Mouse (Mus musculus) MEL (cell line): ENCODE measurements at regions not wholly inside any gene's neighbourhood (a gene's known extent, or its start where the extent isn't known, plus 50 kb on each side); places are given as distances from the start of the nearest gene placed in this dataset.

Experiments
- DNase-seq: peaks from one replicate; pipeline ENCODE4 v3.0.0; 2011; ENCODE audit warnings: low read depth, low spot score
- H3K27ac ChIP-seq: 2 replicates; pipeline ENCODE4 v1.5.1; 2012; ENCODE audit warnings: low read depth, mild to moderate bottlenecking, control low read depth, low read length, moderate library complexity; ENCODE audit not compliant: control insufficient read depth
- H3K27me3 ChIP-seq, 2 experiments: fragments of 150-350 bp in 1 of 2; sonication (generic) in 1 of 2; 2 replicates each; pipeline ENCODE4 v1.6.1; 2012; ENCODE audit warnings: low read length in 2 of 2, mild to moderate bottlenecking in 2 of 2, improper control_type of control experiment in 1 of 2, moderate library complexity in 1 of 2; ENCODE audit not compliant: insufficient read depth in 2 of 2, control insufficient read depth in 1 of 2
- H3K36me3 ChIP-seq, 2 experiments: 2 replicates each; pipeline ENCODE4 v1.6.1; 2012 to 2014; ENCODE audit warnings: low read length in 2 of 2, improper control_type of control experiment in 1 of 2, inconsistent platforms in 1 of 2, mild to moderate bottlenecking in 1 of 2; ENCODE audit not compliant: insufficient read depth in 2 of 2, control insufficient read depth in 1 of 2
- H3K4me1 ChIP-seq, 2 experiments: fragments of 150-350 bp in 1 of 2; sonication (generic) in 1 of 2; 2 replicates each; pipeline ENCODE4 v1.6.1; 2012; ENCODE audit warnings: low read length in 2 of 2, improper control_type of control experiment in 1 of 2, mild to moderate bottlenecking in 1 of 2; ENCODE audit not compliant: insufficient read depth in 2 of 2, control insufficient read depth in 1 of 2
- H3K4me3 ChIP-seq, 2 experiments: fragments of 150-350 bp in 1 of 2; sonication (generic) in 1 of 2; 2 replicates each; pipeline ENCODE4 v1.5.1; 2012; ENCODE audit warnings: low read depth in 2 of 2, low read length in 2 of 2, mild to moderate bottlenecking in 2 of 2, moderate library complexity in 2 of 2, control low read depth in 1 of 2, improper control_type of control experiment in 1 of 2; ENCODE audit not compliant: control insufficient read depth in 1 of 2, insufficient read depth in 1 of 2
- H3K79me2 ChIP-seq: 2 replicates; pipeline ENCODE4 v1.6.1; 2012; ENCODE audit warnings: mild to moderate bottlenecking, low read length, moderate library complexity; ENCODE audit not compliant: control insufficient read depth, poor library complexity, insufficient read depth
- H3K9ac ChIP-seq: 2 replicates; pipeline ENCODE4 v1.6.1; 2012; ENCODE audit warnings: low read depth, mild to moderate bottlenecking, control low read depth, low read length, moderate library complexity; ENCODE audit not compliant: control insufficient read depth, poor library complexity, severe bottlenecking
- H3K9me3 ChIP-seq: fragments of 150-350 bp; sonication (generic); replicated peaks from 2 replicates; pipeline ENCODE4 v1.6.1; 2012; ENCODE audit warnings: mild to moderate bottlenecking, low read length, improper control_type of control experiment, moderate library complexity; ENCODE audit not compliant: insufficient read depth
- BHLHE40 ChIP-seq: IDR thresholded peaks from 2 replicates; pipeline ENCODE4 v1.6.1; 2012; ENCODE audit warnings: low read depth, mild to moderate bottlenecking, inconsistent platforms, low read length, improper control_type of control experiment, borderline replicate concordance
- CHD1 ChIP-seq: IDR thresholded peaks from 2 replicates; pipeline ENCODE4 v1.6.1; 2012; ENCODE audit warnings: low read depth, mild to moderate bottlenecking, inconsistent platforms, low read length, improper control_type of control experiment
- CTCF ChIP-seq, 3 experiments: IDR thresholded peaks in 2 of 3; conservative IDR thresholded peaks in 1 of 3; 2 replicates each; pipeline ENCODE4 v1.5.1; 2011 to 2012; ENCODE audit warnings: low read length in 3 of 3, low read depth in 2 of 3, mild to moderate bottlenecking in 2 of 3, improper control_type of control experiment in 1 of 3, inconsistent platforms in 1 of 3, mixed read lengths in 1 of 3, moderate library complexity in 1 of 3; ENCODE audit not compliant: control insufficient read depth in 1 of 3, insufficient read depth in 1 of 3, poor library complexity in 1 of 3, severe bottlenecking in 1 of 3
- E2F4 ChIP-seq: IDR thresholded peaks from 2 replicates; pipeline ENCODE4 v1.6.1; 2011; ENCODE audit warnings: low read depth, low read length, improper control_type of control experiment, borderline replicate concordance
- EP300 ChIP-seq, 2 experiments: IDR thresholded peaks; 2 replicates each; pipeline ENCODE4 v1.6.1; 2011; ENCODE audit warnings: improper control_type of control experiment in 2 of 2, low read length in 2 of 2, low read depth in 1 of 2, mild to moderate bottlenecking in 1 of 2
- ETS1 ChIP-seq: IDR thresholded peaks from 2 replicates; pipeline ENCODE4 v1.6.1; 2012; ENCODE audit warnings: low read depth, mild to moderate bottlenecking, inconsistent platforms, low read length, improper control_type of control experiment, moderate library complexity
- GATA1 ChIP-seq: IDR thresholded peaks from 2 replicates; pipeline ENCODE4 v1.6.1; 2011; ENCODE audit warnings: low read depth, low read length, improper control_type of control experiment
- HCFC1 ChIP-seq: IDR thresholded peaks from 2 replicates; pipeline ENCODE4 v1.6.1; 2012; ENCODE audit warnings: low read depth, mild to moderate bottlenecking, inconsistent platforms, low read length, improper control_type of control experiment, moderate library complexity
- KAT2A ChIP-seq: conservative IDR thresholded peaks from 2 replicates; pipeline ENCODE4 v1.6.1; 2012; ENCODE audit warnings: low read depth, low read length, improper control_type of control experiment, inconsistent platforms
- MAX ChIP-seq: IDR thresholded peaks from 2 replicates; pipeline ENCODE4 v1.6.1; 2011; ENCODE audit warnings: low read length, improper control_type of control experiment
- MEF2A ChIP-seq: IDR thresholded peaks from 2 replicates; pipeline ENCODE4 v1.6.1; 2014; ENCODE audit warnings: low read depth, mild to moderate bottlenecking, inconsistent platforms, low read length, improper control_type of control experiment; ENCODE audit not compliant: poor library complexity, insufficient replicate concordance, severe bottlenecking; ENCODE audit errors: extremely low read depth
- MYC ChIP-seq: IDR thresholded peaks from 2 replicates; pipeline ENCODE4 v1.6.1; 2011; ENCODE audit warnings: low read depth, mild to moderate bottlenecking, low read length, improper control_type of control experiment, moderate library complexity
- NELFE ChIP-seq: IDR thresholded peaks from 2 replicates; pipeline ENCODE4 v1.6.1; 2011; ENCODE audit warnings: low read depth, low read length, improper control_type of control experiment
- NRF1 ChIP-seq: IDR thresholded peaks from 2 replicates; pipeline ENCODE4 v1.6.1; 2014; ENCODE audit warnings: low read depth, mild to moderate bottlenecking, inconsistent platforms, low read length, improper control_type of control experiment, moderate library complexity; ENCODE audit not compliant: poor library complexity, insufficient read depth, severe bottlenecking
- POLR2A ChIP-seq, 2 experiments: IDR thresholded peaks; 2 replicates each; pipeline ENCODE4 v1.6.1; 2011 to 2012; ENCODE audit warnings: low read length in 2 of 2, mild to moderate bottlenecking in 2 of 2, control low read depth in 1 of 2, improper control_type of control experiment in 1 of 2, low read depth in 1 of 2, moderate library complexity in 1 of 2; ENCODE audit not compliant: control insufficient read depth in 1 of 2, insufficient read depth in 1 of 2, poor library complexity in 1 of 2
- POLR2AphosphoS5 ChIP-seq: IDR thresholded peaks from 2 replicates; pipeline ENCODE4 v1.6.1; 2012; ENCODE audit warnings: low read depth, borderline replicate concordance, mild to moderate bottlenecking, inconsistent platforms, low read length, moderate library complexity, mixed read lengths
- RAD21 ChIP-seq: IDR thresholded peaks from 2 replicates; pipeline ENCODE4 v1.6.1; 2011; ENCODE audit warnings: mild to moderate bottlenecking, low read depth, low read length, improper control_type of control experiment
- RCOR1 ChIP-seq: IDR thresholded peaks from 2 replicates; pipeline ENCODE4 v1.6.1; 2012; ENCODE audit warnings: low read depth, mild to moderate bottlenecking, inconsistent platforms, low read length, improper control_type of control experiment
- TCF12 ChIP-seq: IDR thresholded peaks from 2 replicates; pipeline ENCODE4 v1.6.1; 2014; ENCODE audit warnings: low read depth, mild to moderate bottlenecking, inconsistent platforms, low read length, improper control_type of control experiment, moderate library complexity
- UBTF ChIP-seq: IDR thresholded peaks from 2 replicates; pipeline ENCODE4 v1.6.1; 2012; ENCODE audit warnings: low read depth, mild to moderate bottlenecking, inconsistent platforms, low read length, improper control_type of control experiment, moderate library complexity, borderline replicate concordance; ENCODE audit not compliant: insufficient read depth
- USF1 ChIP-seq: IDR thresholded peaks from 2 replicates; pipeline ENCODE4 v1.6.1; 2014; ENCODE audit warnings: low read depth, mild to moderate bottlenecking, inconsistent platforms, low read length, improper control_type of control experiment, moderate library complexity
- ZC3H11A ChIP-seq: IDR thresholded peaks from 2 replicates; pipeline ENCODE4 v1.6.1; 2012; ENCODE audit warnings: low read depth, mild to moderate bottlenecking, inconsistent platforms, low read length, improper control_type of control experiment
- ZKSCAN1 ChIP-seq: IDR thresholded peaks from 2 replicates; pipeline ENCODE4 v1.6.1; 2012; ENCODE audit warnings: low read depth, mild to moderate bottlenecking, inconsistent platforms, low read length, improper control_type of control experiment, moderate library complexity
- ZNF384 ChIP-seq: IDR thresholded peaks from 2 replicates; pipeline ENCODE4 v1.6.1; 2012; ENCODE audit warnings: low read depth, mild to moderate bottlenecking, inconsistent platforms, low read length, improper control_type of control experiment

DNA sequence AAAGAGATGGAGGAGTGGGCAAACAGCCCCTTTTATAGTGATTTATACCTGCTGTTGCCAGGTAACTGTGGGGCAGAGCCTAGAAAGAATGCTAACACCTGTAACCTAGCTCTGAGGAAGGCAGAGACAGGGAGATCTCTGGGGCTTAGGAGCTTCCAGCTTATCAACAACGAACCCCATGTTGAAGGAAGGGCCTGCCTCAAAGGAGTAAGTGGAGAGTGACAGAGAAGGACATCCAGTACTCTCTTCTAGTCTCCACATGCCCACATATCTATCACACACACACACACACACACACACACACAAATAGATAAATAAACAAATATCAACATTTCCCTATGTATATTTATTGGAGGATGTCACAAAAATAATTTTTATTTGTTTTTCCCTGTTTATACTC is 654.6 kb downstream of the Zfp706 start:
- TF ChIP-seq E2F4 = no peak
- no peak for TF ChIP-seq GATA1
- no peak for TF ChIP-seq ZNF384
- no peak for TF ChIP-seq MAX
- no peak for TF ChIP-seq RAD21
- TF ChIP-seq POLR2AphosphoS5 = no peak
- no peak for TF ChIP-seq ETS1
- TF ChIP-seq CHD1 = no peak
- no peak for TF ChIP-seq MEF2A
- no peak for TF ChIP-seq ZKSCAN1
- no peak for TF ChIP-seq EP300 (IDR thresholded peaks at IDR 0.05; ENCODE audit: low read depth in 1 of 2, low read length in 2 of 2)
- no peak for TF ChIP-seq BHLHE40

DNA sequence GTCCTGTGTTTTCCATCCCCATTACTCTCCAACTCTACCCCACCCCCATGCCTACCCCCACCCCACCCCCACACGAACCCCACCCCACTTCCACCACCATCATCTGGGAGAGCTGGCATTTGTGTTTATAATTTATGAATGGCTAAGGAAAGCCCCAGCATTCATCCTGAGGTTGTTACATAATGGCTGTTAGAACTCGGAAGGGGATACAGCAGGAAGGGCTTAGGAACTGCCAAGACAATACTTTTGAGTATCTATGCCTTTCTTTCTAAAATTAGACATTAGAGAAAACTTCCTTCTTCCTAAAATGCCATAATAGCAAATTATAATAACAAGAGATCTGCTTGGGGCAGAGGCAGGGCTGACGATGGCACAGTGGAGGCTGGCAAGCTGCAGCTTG is 655.9 kb downstream of the Zfp706 start:
- Histone ChIP-seq H3K27me3 (peaks cover 4 to 23% of the 10 kb centered on the region in 2 experiments), H3K79me2 (no peaks in the 10 kb centered on the region), H3K9me3 (no peaks in the 10 kb centered on the region), H3K4me3 (no peak overlapping the region), H3K27ac (no peak overlapping the region), H3K9ac (no peak overlapping the region), H3K4me1 (no peaks in the 10 kb centered on the region), H3K36me3 (no peaks in the 10 kb centered on the region)
- TF ChIP-seq EP300 (IDR thresholded peaks at IDR 0.05; ENCODE audit: low read depth in 1 of 2, low read length in 2 of 2) = no peak
- TF ChIP-seq CTCF (IDR thresholded peaks at IDR 0.05 in 2 of 3, conservative IDR thresholded peaks at IDR 0.05 in 1 of 3; ENCODE audit: control insufficient read depth in 1 of 3, insufficient read depth in 1 of 3, low read depth in 2 of 3, low read length in 3 of 3, poor library complexity in 1 of 3, severe bottlenecking in 1 of 3) = no peak
- TF ChIP-seq RCOR1 = no peak
- TF ChIP-seq NRF1 = no peak
- no peak for TF ChIP-seq MYC
- no peak for TF ChIP-seq KAT2A
- no peak for TF ChIP-seq ZC3H11A
- no peak for TF ChIP-seq NELFE
- TF ChIP-seq HCFC1 = no peak
- TF ChIP-seq TCF12 = no peak
- TF ChIP-seq UBTF = no peak
- no peak for TF ChIP-seq USF1
- no peak for TF ChIP-seq POLR2A (IDR thresholded peaks at IDR 0.05; ENCODE audit: control insufficient read depth in 1 of 2, insufficient read depth in 1 of 2, low read depth in 1 of 2, low read length in 2 of 2, poor library complexity in 1 of 2)
- no peak for TF ChIP-seq POLR2AphosphoS5
- no peak for TF ChIP-seq CHD1
- DNase-seq = no peak

More for the DNA sequence above, 654.6 kb downstream of the Zfp706 start:
- no peaks in the 10 kb centered on the region for H3K4me1 ChIP-seq
- no peaks in the 10 kb centered on the region for H3K79me2 ChIP-seq
- H3K9ac ChIP-seq = no peak overlapping the region
- no peaks in the 10 kb centered on the region for H3K9me3 ChIP-seq
- H3K4me3 ChIP-seq = no peak overlapping the region
- DNase-seq = no peak
- peaks cover 2 to 17% of the 10 kb centered on the region in 2 experiments; a peak in 2 of 4 replicates for H3K27me3 ChIP-seq
- H3K27ac ChIP-seq = no peak overlapping the region
- no peaks in the 10 kb centered on the region for H3K36me3 ChIP-seq
